Mouse (Mus musculus) ovary, postnatal 14 days (tissue): ENCODE results near the gene Elovl6.

Source experiments
- DNase-seq: peaks from one replicate; pipeline ENCODE4 v3.0.0; 2022; ENCODE audit warnings: low spot score

Elovl6 gene

GRCm38 (mm10) chr3:129541456-129541855 lies 9.3 kb downstream of the Elovl6 start:
- DNase-seq = no peak

- no peak for DNase-seq
These were observed 11.2 kb downstream of the Elovl6 start for GRCm38 (mm10) chr3:129543376-129543775.

GRCm38 (mm10) chr3:129544217-129544616 lies 12.1 kb downstream of the Elovl6 start:
- DNase-seq = no peak

- DNase-seq = no peak
These were observed 13.1 kb downstream of the Elovl6 start for GRCm38 (mm10) chr3:129545228-129545627.

- no peak for DNase-seq
These were observed 13.6 kb downstream of the Elovl6 start for GRCm38 (mm10) chr3:129545801-129546200.

- no peak for DNase-seq
These were observed 15.8 kb downstream of the Elovl6 start for GRCm38 (mm10) chr3:129547837-129548435.

- no peak for DNase-seq
These were observed 16.6 kb downstream of the Elovl6 start for GRCm38 (mm10) chr3:129548760-129549159.

- DNase-seq = no peak
These were observed 17.4 kb downstream of the Elovl6 start for GRCm38 (mm10) chr3:129549546-129549945.

- no peak for DNase-seq
These were observed 19.6 kb downstream of the Elovl6 start for GRCm38 (mm10) chr3:129551581-129552290.

GRCm38 (mm10) chr3:129552370-129552769 lies 20.2 kb downstream of the Elovl6 start:
- DNase-seq = no peak

GRCm38 (mm10) chr3:129553173-129553572 lies 21.0 kb downstream of the Elovl6 start:
- DNase-seq = no peak

- DNase-seq = no peak
These were observed 21.5 kb downstream of the Elovl6 start for GRCm38 (mm10) chr3:129553661-129554060.

GRCm38 (mm10) chr3:129554436-129554835 lies 22.3 kb downstream of the Elovl6 start:
- DNase-seq = no peak

GRCm38 (mm10) chr3:129557048-129557447 lies 24.9 kb downstream of the Elovl6 start:
- no peak for DNase-seq

GRCm38 (mm10) chr3:129557566-129557965 lies 25.4 kb downstream of the Elovl6 start:
- DNase-seq = no peak

- DNase-seq = no peak
These were observed 26.1 kb downstream of the Elovl6 start for GRCm38 (mm10) chr3:129558016-129558955.

GRCm38 (mm10) chr3:129560068-129560467 lies 27.9 kb downstream of the Elovl6 start:
- no peak for DNase-seq

GRCm38 (mm10) chr3:129561011-129561410 lies 28.9 kb downstream of the Elovl6 start:
- no peak for DNase-seq

GRCm38 (mm10) chr3:129561853-129562252 lies 29.7 kb downstream of the Elovl6 start:
- DNase-seq = no peak

GRCm38 (mm10) chr3:129562411-129562810 lies 30.3 kb downstream of the Elovl6 start:
- no peak for DNase-seq

GRCm38 (mm10) chr3:129563807-129564206 lies 31.7 kb downstream of the Elovl6 start:
- DNase-seq = no peak

- DNase-seq = no peak
These were observed 32.7 kb downstream of the Elovl6 start for GRCm38 (mm10) chr3:129564852-129565251.

GRCm38 (mm10) chr3:129565458-129565857 lies 33.3 kb downstream of the Elovl6 start:
- DNase-seq = no peak
